Mouse (Mus musculus) megakaryocyte, embryonic 14.5 days (primary cell): ENCODE measurements around the gene Nab1. TPM values are rescaled to one million over a fixed set of nuclear protein-coding genes. Genes with fewer than 3 reads are reported as not detected.

Experiments used
- H3K27me3 ChIP-seq: replicated peaks from 2 replicates; pipeline ENCODE3; 2012; ENCODE audit warnings: inconsistent platforms
- H3K36me3 ChIP-seq: replicated peaks from 2 replicates; pipeline ENCODE3; 2012; ENCODE audit warnings: low read length, inconsistent platforms, mixed read lengths
- H3K4me1 ChIP-seq: 2 replicates; pipeline ENCODE4 v1.6.1; 2012; ENCODE audit warnings: inconsistent platforms
- H3K4me3 ChIP-seq: replicated peaks from 2 replicates; pipeline ENCODE3; 2012; ENCODE audit warnings: moderate library complexity, mild to moderate bottlenecking, inconsistent platforms
- H3K9me3 ChIP-seq: 2 replicates; pipeline ENCODE4 v1.6.1; 2012; ENCODE audit warnings: inconsistent platforms
- FLI1 ChIP-seq: IDR thresholded peaks from 2 replicates; pipeline ENCODE4 v1.6.1; 2012; ENCODE audit warnings: low read length, inconsistent platforms, mixed read lengths
- GATA1 ChIP-seq: IDR thresholded peaks from 3 replicates; pipeline ENCODE4 v1.6.1; 2012; ENCODE audit warnings: mixed read lengths, low read length, inconsistent platforms, borderline replicate concordance
- polyA plus RNA-seq: library from polyadenylated mRNA; stranded (reverse); fragments of >175 nt; gene quantifications from 2 replicates; pipeline ENCODE4 v1.2.3, GENCODE M21; 2012; ENCODE audit warnings: low replicate concordance; ENCODE audit not compliant: insufficient read depth

The Nab1 gene
- polyA plus RNA-seq, 1 experiment = 68.2 TPM

GRCm38 (mm10) chr1:52419088-52419819 is 81.2 kb downstream of the Nab1 start:
- Histone ChIP-seq H3K4me1 (peaks cover 5% of the 10 kb centered on the region), H3K9me3 (peaks cover 4% of the 10 kb centered on the region), H3K36me3 (no peaks in the 10 kb centered on the region), H3K27me3 (peaks cover 2% of the 10 kb centered on the region), H3K4me3 (no peak overlapping the region)
- TF ChIP-seq FLI1 (no peak), GATA1 (no peak)

Other genes starting within 250 kb of the Nab1 start
- gene Nemp2, start 130.0 kb upstream of the Nab1 start, polyA plus RNA-seq = 0.15 TPM in 1 of 2 replicates, not detected in the other
- gene Mfsd6, start 226.8 kb upstream of the Nab1 start, polyA plus RNA-seq = 4.1 and 4.4 TPM in 2 replicates